Mouse (Mus musculus): ENCODE results near the gene Tusc2.

Tusc2 gene

DNA sequence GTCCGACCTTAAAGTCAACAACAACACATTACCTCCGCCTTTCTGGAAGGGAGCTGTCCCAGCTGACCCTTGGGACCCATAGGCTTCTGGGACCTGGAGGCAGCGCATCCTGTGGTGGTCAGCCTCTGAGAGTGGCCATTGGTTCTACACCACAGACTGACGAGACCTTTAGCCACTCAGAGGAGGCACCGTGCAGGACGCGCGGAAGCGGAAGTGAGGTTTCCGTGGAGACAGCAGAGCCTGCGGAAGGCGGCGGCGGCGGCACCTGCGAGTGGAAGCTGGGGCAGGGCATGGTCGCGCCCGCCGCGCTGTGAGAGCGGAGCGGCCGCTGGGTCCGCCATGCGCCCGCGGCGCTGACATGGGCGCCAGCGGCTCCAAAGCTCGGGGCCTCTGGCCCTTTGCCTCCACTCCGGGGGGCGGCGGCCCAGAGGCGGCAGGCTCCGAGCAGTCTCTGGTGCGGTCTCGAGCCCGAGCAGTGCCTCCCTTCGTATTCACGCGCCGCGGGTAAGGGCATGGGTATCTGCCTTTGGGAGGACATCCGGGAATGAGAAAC is at the start of gene Tusc2:
Gene Tusc2 (plus strand): TSS at position 227 of the 553 bp plus-strand sequence.
- in situ Hi-C loops (cut with MboI; ENCODE audit: low sequenced_read_pairs), result no loop called here

DNA sequence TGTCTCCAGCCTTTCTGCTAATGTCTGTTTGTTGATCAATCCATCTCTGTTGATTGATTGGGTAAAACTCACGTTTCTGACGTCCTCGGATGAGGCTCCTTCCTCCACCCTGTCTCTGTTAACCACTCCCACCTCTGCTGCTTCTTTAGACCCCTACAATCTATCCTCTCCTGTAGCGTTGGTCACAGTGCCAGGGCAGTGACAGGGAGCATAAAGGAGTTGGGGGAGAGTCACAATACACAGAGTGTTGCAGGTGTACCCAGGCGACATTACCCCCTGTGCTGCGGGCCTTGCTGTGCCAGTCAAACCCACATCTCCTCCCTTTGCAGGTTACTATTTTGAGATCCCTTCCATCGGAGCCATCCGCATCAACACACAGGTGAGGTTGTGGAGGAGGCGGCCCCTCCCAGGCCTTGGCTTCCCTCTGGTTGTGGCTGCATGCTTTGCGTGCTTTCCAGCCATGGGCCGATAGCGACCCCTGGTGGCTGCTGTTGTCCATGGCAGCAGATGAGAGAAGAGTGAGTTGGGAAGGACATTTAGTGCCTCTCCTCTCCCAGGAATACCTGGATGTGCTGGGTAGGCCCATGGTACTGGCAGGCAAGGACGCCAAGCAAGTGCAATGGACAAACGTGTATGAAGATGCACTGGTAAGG is 48.6 kb upstream of the Tusc2 start:
- in situ Hi-C loops (cut with MboI; ENCODE audit: low sequenced_read_pairs), result no loop called here

DNA sequence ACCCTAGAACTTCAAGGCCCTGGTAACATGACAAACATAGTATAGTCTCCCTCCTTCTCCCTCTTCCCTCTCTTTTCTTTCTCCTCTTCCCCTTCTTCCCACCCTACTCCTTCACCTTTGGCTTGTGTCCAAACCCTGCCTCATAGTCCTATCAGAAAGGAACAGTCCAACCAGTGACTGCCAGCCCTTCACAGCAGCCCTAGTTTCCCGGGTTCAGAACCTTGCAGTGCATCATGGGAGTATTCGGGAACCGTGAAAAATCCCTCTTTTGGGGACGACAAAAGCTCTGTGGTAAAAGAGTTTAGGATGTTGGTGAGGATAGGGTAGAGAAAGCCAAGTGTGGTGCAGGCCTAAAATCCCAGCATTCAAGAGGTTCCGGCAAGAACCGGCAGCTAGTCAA is 42.7 kb upstream of the Tusc2 start:
- in situ Hi-C loops (cut with MboI; ENCODE audit: low sequenced_read_pairs), result no loop called here

- in situ Hi-C loops (cut with MboI; ENCODE audit: low sequenced_read_pairs), result no loop called here
Observed at GRCm38 (mm10) chr9:107521190-107521589, 41.9 kb upstream of the Tusc2 start.

GRCm38 (mm10) chr9:107521711-107522399 is 41.2 kb upstream of the Tusc2 start:
- in situ Hi-C loops (cut with MboI; ENCODE audit: low sequenced_read_pairs), result no loop called here

GRCm38 (mm10) chr9:107522400-107522711 is 40.7 kb upstream of the Tusc2 start:
- in situ Hi-C loops (cut with MboI; ENCODE audit: low sequenced_read_pairs), result no loop called here

- in situ Hi-C loops (cut with MboI; ENCODE audit: low sequenced_read_pairs), result no loop called here
Observed at GRCm38 (mm10) chr9:107526198-107527026, 36.6 kb upstream of the Tusc2 start.

DNA sequence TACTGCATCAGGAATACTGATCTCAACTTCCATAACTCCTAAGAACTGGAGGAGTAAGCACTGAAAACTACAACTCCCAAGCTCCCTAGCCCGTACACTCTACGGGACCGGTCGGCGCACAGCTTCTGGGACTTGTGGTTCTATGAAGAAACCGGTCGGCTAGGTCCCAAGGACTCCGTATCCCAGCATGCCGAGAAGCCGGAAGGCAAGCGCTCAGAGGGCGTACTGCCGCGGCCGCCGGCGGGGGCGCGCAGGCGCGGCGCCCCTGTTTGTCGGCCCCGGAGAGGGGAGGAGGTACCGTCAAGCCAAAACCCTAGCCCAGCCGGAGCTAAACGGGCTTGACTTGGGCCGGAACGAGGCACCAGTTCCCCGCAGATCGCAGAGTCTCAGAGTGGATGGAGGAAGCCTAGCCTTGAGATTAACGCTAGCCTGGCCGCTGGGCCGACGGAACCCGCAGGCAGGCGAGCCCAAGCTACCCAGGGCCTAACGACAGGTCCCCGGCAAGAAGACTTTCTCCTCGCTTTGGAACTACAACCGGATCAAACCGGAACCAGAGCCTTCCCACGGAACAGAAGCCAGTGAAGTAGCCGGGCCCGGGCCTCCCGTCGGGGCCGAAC is 29.2 kb upstream of the Tusc2 start, which contains the start of gene Tmem115:
Gene Tmem115 (plus strand): TSS at position 155 of the 617 bp plus-strand sequence.
- in situ Hi-C loops (cut with MboI; ENCODE audit: low sequenced_read_pairs), result no loop called here

GRCm38 (mm10) chr9:107534408-107535202 is 28.4 kb upstream of the Tusc2 start:
- in situ Hi-C loops (cut with MboI; ENCODE audit: low sequenced_read_pairs), result no loop called here

DNA sequence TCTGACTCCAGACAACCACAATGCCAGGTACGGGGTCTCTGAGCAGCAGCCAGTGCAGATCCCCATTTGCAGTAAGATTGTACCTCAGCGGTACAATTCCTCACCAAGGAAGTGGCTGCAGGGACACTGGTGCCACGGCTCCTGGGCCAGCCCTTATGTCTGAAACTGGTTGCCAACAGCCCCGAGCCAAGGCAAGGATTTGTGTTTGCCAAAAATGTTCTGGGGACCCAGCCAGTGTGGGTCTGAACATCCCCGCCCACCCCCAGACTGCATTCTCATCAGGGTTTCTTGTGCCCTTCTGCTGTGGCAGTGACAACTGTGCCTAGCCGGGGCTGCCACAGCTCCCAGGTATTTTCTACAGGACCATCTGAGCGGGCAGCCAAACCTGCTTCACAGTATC is 24.8 kb upstream of the Tusc2 start:
- in situ Hi-C loops (cut with MboI; ENCODE audit: low sequenced_read_pairs), result no loop called here

DNA sequence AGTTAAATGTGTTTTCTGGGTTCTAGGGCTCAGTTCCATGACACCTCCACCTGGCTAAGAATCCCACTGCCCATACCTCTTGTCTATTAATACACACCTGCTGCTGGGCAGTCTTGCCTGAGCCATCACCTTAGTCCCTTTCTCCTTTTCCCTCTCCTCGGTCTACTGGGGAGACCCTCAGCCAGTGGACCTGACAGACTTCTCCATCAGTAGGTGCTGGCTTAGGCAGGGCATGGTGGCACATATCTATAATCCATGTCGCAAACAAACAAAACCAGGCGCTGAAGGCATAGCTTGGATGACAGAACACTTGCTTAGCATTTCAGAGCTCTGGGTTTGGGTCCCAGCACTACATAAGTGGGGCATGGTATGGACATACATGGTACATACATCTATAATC is 24.3 kb upstream of the Tusc2 start:
- in situ Hi-C loops (cut with MboI; ENCODE audit: low sequenced_read_pairs), result no loop called here

GRCm38 (mm10) chr9:107539940-107540339 is 23.1 kb upstream of the Tusc2 start:
- in situ Hi-C loops (cut with MboI; ENCODE audit: low sequenced_read_pairs), result no loop called here

DNA sequence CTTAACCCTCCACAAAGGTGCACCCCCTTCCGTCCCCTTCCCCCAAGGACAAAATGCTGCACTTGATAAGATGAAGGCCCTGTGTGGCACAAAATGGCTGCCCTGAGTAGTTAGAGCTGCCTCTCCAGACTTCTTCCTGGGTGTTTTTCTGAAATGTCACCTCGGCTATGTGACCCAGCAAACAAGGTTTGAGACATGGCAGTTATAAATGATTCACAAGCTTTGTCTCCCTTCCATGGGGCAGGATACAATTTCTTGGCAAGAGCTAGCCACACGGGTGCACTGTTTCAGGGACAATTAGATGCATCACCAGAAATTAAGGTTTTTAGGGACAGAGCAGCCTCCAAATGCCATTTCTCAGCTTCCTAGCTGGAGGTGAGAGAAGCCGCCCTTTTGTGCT is 22.6 kb upstream of the Tusc2 start:
- in situ Hi-C loops (cut with MboI; ENCODE audit: low sequenced_read_pairs), result no loop called here

DNA sequence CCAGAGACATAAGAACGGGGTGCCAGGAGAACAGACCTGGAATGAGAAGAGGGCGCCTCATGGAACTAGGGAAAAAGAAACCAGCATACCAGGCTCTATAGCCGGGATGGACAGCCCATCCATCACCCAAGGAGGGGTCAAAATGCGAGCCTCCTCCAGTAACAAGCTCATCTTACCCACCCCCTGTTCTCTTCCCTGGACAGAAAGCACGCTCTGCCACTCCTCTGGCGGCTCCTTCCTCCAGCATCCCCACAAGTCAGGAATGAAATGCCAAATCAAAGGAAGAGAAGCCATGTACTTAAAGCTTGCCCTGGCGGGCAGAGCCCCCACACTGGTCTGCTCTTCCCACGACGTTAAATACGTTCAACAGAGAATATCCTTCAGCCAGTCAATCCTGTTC is 22.1 kb upstream of the Tusc2 start:
- in situ Hi-C loops (cut with MboI; ENCODE audit: low sequenced_read_pairs), result no loop called here

DNA sequence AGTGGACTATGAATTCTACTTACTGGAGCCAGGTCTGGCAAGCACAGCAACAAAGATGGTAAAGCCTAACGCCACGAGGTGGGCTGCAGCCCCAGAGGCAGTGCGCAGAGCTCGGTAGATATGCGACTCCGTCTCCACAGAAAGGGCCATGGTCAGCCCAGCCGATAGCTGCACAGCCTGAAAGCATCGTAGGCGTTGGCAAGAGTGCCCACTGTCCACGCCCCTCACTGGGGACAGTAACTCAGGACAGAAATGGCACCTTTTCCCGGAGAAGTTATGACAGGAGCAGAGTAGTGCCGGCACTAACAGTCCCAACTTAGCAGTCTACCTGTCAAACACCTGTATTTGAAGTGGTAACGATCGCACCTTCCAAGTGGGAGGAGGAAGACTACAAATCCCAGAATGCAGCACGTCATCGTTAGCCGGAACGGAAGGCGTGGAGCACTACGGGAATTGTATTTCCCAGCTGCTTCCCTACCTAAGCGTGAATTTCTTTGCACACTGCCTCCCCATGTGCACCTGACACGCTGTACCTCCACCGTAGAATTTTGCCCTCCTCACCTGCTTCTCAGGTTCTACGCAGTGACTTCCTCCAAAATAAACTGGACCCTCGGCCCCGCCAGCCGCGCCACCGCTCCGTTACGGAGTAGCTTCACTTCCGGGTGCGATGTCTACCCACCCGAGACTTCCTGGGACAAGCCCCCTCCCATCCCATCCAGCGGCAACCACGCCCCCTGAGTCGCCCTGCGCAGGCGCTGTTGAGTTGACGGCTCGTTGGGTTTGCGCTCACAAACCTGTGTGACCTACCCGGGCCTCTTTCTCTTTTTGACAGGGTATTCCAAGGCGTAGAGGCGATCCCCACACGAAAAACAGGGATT is 21.3 kb upstream of the Tusc2 start, which contains the start of the genes Cyb561d2 and Nprl2:
Gene Cyb561d2 (minus strand): TSS at position 720 of the 878 bp plus-strand sequence.
Gene Nprl2 (plus strand): TSS at position 753 of the 878 bp plus-strand sequence.
- in situ Hi-C loops (cut with MboI; ENCODE audit: low sequenced_read_pairs), result no loop called here

DNA sequence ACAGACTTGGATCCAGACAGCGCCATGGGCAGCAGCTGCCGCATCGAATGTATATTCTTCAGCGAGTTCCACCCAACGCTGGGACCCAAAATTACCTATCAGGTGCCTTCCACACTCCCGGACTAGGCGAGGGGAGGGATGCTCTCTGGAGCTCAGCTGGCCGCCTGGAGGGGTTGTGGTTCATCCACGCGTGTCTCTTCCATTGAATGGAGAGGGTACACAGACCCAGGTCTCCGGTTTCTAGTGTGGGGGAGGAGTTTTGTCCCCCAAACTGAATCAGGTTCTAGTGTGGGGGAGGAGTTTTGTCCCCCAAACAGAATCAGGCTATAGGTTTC is 20.7 kb upstream of the Tusc2 start:
- in situ Hi-C loops (cut with MboI; ENCODE audit: low sequenced_read_pairs), result no loop called here

DNA sequence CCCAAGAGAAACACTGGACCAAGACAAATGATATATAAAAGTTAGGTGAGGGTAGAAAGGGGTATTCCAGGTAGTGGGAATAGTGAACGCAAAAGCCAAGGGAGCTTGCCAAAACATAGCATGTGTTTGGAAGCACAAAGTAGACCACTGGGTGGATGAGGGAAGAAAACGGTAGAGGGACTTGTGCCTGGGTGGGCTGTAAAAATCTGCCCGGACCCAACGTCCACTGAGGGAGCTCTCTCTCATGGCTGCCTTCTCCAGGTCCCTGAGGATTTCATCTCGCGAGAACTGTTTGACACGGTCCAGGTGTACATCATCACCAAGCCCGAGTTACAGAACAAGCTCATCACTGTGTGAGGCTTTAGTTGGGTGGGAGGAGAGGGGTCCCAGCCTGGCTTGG is 20.3 kb upstream of the Tusc2 start:
- in situ Hi-C loops (cut with MboI; ENCODE audit: low sequenced_read_pairs), result no loop called here

DNA sequence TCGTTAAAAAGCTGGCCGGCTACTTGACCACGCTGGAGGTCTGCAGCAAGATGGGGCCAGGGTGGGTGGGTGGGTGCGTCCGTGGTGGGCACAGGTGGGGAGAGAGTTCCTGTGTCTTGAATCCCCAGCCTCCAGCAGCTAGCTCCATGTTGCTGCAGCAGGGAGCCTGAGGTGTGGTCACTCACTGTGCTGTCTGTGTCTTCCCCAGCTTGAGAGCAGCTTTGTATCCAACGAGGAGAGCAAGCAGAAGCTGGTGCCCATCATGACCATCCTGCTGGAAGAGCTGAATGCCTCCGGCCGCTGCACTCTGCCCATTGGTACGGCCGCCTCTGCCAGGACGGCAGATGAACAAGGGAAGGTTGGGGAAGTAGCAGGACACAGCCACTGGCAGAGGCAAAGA is 19.8 kb upstream of the Tusc2 start:
- in situ Hi-C loops (cut with MboI; ENCODE audit: low sequenced_read_pairs), result no loop called here

DNA sequence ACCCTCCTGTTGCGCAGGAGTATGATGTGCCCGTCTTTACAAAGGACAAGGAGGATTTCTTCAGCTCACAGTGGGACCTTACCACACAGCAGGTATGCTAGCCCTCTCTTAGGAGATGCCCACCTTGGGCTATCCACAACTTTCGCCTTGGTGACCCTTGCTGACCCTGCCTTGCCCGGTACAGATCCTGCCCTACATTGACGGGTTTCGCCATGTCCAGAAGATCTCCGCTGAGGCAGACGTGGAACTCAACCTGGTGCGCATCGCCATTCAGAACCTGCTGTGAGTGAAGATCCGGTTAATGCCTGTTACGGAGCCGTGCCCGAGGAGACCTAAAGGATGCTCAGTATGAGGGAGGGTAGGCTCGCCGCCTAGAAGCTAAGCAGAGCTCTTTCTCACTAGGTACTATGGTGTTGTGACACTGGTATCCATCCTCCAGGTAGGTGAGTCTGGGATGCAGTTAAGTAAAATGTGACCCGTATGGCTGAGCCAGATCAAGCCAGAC is 18.8 kb upstream of the Tusc2 start:
- in situ Hi-C loops (cut with MboI; ENCODE audit: low sequenced_read_pairs), result no loop called here

Measured in CH12F3 (cell line).